Mouse (Mus musculus) liver, postnatal 0 days (tissue): ENCODE results near the gene Tns1.

Experiments
- CTCF ChIP-seq: sonication (generic); IDR thresholded peaks from 2 replicates; pipeline ENCODE4 v1.5.1; 2016; ENCODE audit warnings: antibody characterized with exemption, low read depth
- EP300 ChIP-seq: IDR thresholded peaks from 2 replicates; pipeline ENCODE4 v1.6.1; 2016; ENCODE audit warnings: antibody characterized with exemption, low read depth, mild to moderate bottlenecking

GRCm38 (mm10) chr1:73944393-73944792, 179.9 kb downstream of the Tns1 start:
- TF ChIP-seq CTCF: no peak
- TF ChIP-seq EP300: no peak
